Mouse (Mus musculus) MEL (cell line): ENCODE results near the gene Fgfr2. TPM values are rescaled to one million over a fixed set of nuclear protein-coding genes. Genes with fewer than 3 reads are reported as not detected.

Source experiments
- DNase-seq: peaks from one replicate; pipeline ENCODE4 v3.0.0; 2011; ENCODE audit warnings: low read depth, low spot score
- H3K27ac ChIP-seq: 2 replicates; pipeline ENCODE4 v1.5.1; 2012; ENCODE audit warnings: low read depth, mild to moderate bottlenecking, control low read depth, low read length, moderate library complexity; ENCODE audit not compliant: control insufficient read depth
- H3K27me3 ChIP-seq, 2 experiments: fragments of 150-350 bp in 1 of 2; sonication (generic) in 1 of 2; 2 replicates each; pipeline ENCODE4 v1.6.1; 2012; ENCODE audit warnings: low read length in 2 of 2, mild to moderate bottlenecking in 2 of 2, improper control_type of control experiment in 1 of 2, moderate library complexity in 1 of 2; ENCODE audit not compliant: insufficient read depth in 2 of 2, control insufficient read depth in 1 of 2
- H3K36me3 ChIP-seq, 2 experiments: 2 replicates each; pipeline ENCODE4 v1.6.1; 2012 to 2014; ENCODE audit warnings: low read length in 2 of 2, improper control_type of control experiment in 1 of 2, inconsistent platforms in 1 of 2, mild to moderate bottlenecking in 1 of 2; ENCODE audit not compliant: insufficient read depth in 2 of 2, control insufficient read depth in 1 of 2
- H3K4me1 ChIP-seq, 2 experiments: fragments of 150-350 bp in 1 of 2; sonication (generic) in 1 of 2; 2 replicates each; pipeline ENCODE4 v1.6.1; 2012; ENCODE audit warnings: low read length in 2 of 2, improper control_type of control experiment in 1 of 2, mild to moderate bottlenecking in 1 of 2; ENCODE audit not compliant: insufficient read depth in 2 of 2, control insufficient read depth in 1 of 2
- H3K4me3 ChIP-seq, 2 experiments: fragments of 150-350 bp in 1 of 2; sonication (generic) in 1 of 2; 2 replicates each; pipeline ENCODE4 v1.5.1; 2012; ENCODE audit warnings: low read depth in 2 of 2, low read length in 2 of 2, mild to moderate bottlenecking in 2 of 2, moderate library complexity in 2 of 2, control low read depth in 1 of 2, improper control_type of control experiment in 1 of 2; ENCODE audit not compliant: control insufficient read depth in 1 of 2, insufficient read depth in 1 of 2
- H3K79me2 ChIP-seq: 2 replicates; pipeline ENCODE4 v1.6.1; 2012; ENCODE audit warnings: mild to moderate bottlenecking, low read length, moderate library complexity; ENCODE audit not compliant: control insufficient read depth, poor library complexity, insufficient read depth
- H3K9ac ChIP-seq: 2 replicates; pipeline ENCODE4 v1.6.1; 2012; ENCODE audit warnings: low read depth, mild to moderate bottlenecking, control low read depth, low read length, moderate library complexity; ENCODE audit not compliant: control insufficient read depth, poor library complexity, severe bottlenecking
- H3K9me3 ChIP-seq: fragments of 150-350 bp; sonication (generic); replicated peaks from 2 replicates; pipeline ENCODE4 v1.6.1; 2012; ENCODE audit warnings: mild to moderate bottlenecking, low read length, improper control_type of control experiment, moderate library complexity; ENCODE audit not compliant: insufficient read depth
- CHD1 ChIP-seq: IDR thresholded peaks from 2 replicates; pipeline ENCODE4 v1.6.1; 2012; ENCODE audit warnings: low read depth, mild to moderate bottlenecking, inconsistent platforms, low read length, improper control_type of control experiment
- CHD2 ChIP-seq: IDR thresholded peaks from 2 replicates; pipeline ENCODE4 v1.6.1; 2011; ENCODE audit warnings: low read length, improper control_type of control experiment
- CTCF ChIP-seq, 3 experiments: IDR thresholded peaks in 2 of 3; conservative IDR thresholded peaks in 1 of 3; 2 replicates each; pipeline ENCODE4 v1.5.1; 2011 to 2012; ENCODE audit warnings: low read length in 3 of 3, low read depth in 2 of 3, mild to moderate bottlenecking in 2 of 3, improper control_type of control experiment in 1 of 3, inconsistent platforms in 1 of 3, mixed read lengths in 1 of 3, moderate library complexity in 1 of 3; ENCODE audit not compliant: control insufficient read depth in 1 of 3, insufficient read depth in 1 of 3, poor library complexity in 1 of 3, severe bottlenecking in 1 of 3
- E2F4 ChIP-seq: IDR thresholded peaks from 2 replicates; pipeline ENCODE4 v1.6.1; 2011; ENCODE audit warnings: low read depth, low read length, improper control_type of control experiment, borderline replicate concordance
- EP300 ChIP-seq, 2 experiments: IDR thresholded peaks; 2 replicates each; pipeline ENCODE4 v1.6.1; 2011; ENCODE audit warnings: improper control_type of control experiment in 2 of 2, low read length in 2 of 2, low read depth in 1 of 2, mild to moderate bottlenecking in 1 of 2
- ETS1 ChIP-seq: IDR thresholded peaks from 2 replicates; pipeline ENCODE4 v1.6.1; 2012; ENCODE audit warnings: low read depth, mild to moderate bottlenecking, inconsistent platforms, low read length, improper control_type of control experiment, moderate library complexity
- HCFC1 ChIP-seq: IDR thresholded peaks from 2 replicates; pipeline ENCODE4 v1.6.1; 2012; ENCODE audit warnings: low read depth, mild to moderate bottlenecking, inconsistent platforms, low read length, improper control_type of control experiment, moderate library complexity
- MAX ChIP-seq: IDR thresholded peaks from 2 replicates; pipeline ENCODE4 v1.6.1; 2011; ENCODE audit warnings: low read length, improper control_type of control experiment
- MAZ ChIP-seq: IDR thresholded peaks from 2 replicates; pipeline ENCODE4 v1.6.1; 2012; ENCODE audit warnings: low read depth, mild to moderate bottlenecking, inconsistent platforms, low read length, improper control_type of control experiment
- MEF2A ChIP-seq: IDR thresholded peaks from 2 replicates; pipeline ENCODE4 v1.6.1; 2014; ENCODE audit warnings: low read depth, mild to moderate bottlenecking, inconsistent platforms, low read length, improper control_type of control experiment; ENCODE audit not compliant: poor library complexity, insufficient replicate concordance, severe bottlenecking; ENCODE audit errors: extremely low read depth
- MYB ChIP-seq: IDR thresholded peaks from 2 replicates; pipeline ENCODE4 v1.6.1; 2011; ENCODE audit warnings: mild to moderate bottlenecking, low read depth, low read length, improper control_type of control experiment
- NELFE ChIP-seq: IDR thresholded peaks from 2 replicates; pipeline ENCODE4 v1.6.1; 2011; ENCODE audit warnings: low read depth, low read length, improper control_type of control experiment
- NRF1 ChIP-seq: IDR thresholded peaks from 2 replicates; pipeline ENCODE4 v1.6.1; 2014; ENCODE audit warnings: low read depth, mild to moderate bottlenecking, inconsistent platforms, low read length, improper control_type of control experiment, moderate library complexity; ENCODE audit not compliant: poor library complexity, insufficient read depth, severe bottlenecking
- RAD21 ChIP-seq: IDR thresholded peaks from 2 replicates; pipeline ENCODE4 v1.6.1; 2011; ENCODE audit warnings: mild to moderate bottlenecking, low read depth, low read length, improper control_type of control experiment
- RCOR1 ChIP-seq: IDR thresholded peaks from 2 replicates; pipeline ENCODE4 v1.6.1; 2012; ENCODE audit warnings: low read depth, mild to moderate bottlenecking, inconsistent platforms, low read length, improper control_type of control experiment
- TAL1 ChIP-seq: IDR thresholded peaks from 2 replicates; pipeline ENCODE4 v1.6.1; 2012; ENCODE audit warnings: mild to moderate bottlenecking, inconsistent platforms, low read length, moderate library complexity, mixed read lengths
- TCF12 ChIP-seq: IDR thresholded peaks from 2 replicates; pipeline ENCODE4 v1.6.1; 2014; ENCODE audit warnings: low read depth, mild to moderate bottlenecking, inconsistent platforms, low read length, improper control_type of control experiment, moderate library complexity
- UBTF ChIP-seq: IDR thresholded peaks from 2 replicates; pipeline ENCODE4 v1.6.1; 2012; ENCODE audit warnings: low read depth, mild to moderate bottlenecking, inconsistent platforms, low read length, improper control_type of control experiment, moderate library complexity, borderline replicate concordance; ENCODE audit not compliant: insufficient read depth
- USF2 ChIP-seq, 2 experiments: IDR thresholded peaks; 2 replicates each; pipeline ENCODE4 v1.6.1; 2011 to 2012; ENCODE audit warnings: improper control_type of control experiment in 2 of 2, low read length in 2 of 2, borderline replicate concordance in 1 of 2, inconsistent platforms in 1 of 2, low read depth in 1 of 2, mild to moderate bottlenecking in 1 of 2; ENCODE audit not compliant: insufficient read depth in 1 of 2
- ZC3H11A ChIP-seq: IDR thresholded peaks from 2 replicates; pipeline ENCODE4 v1.6.1; 2012; ENCODE audit warnings: low read depth, mild to moderate bottlenecking, inconsistent platforms, low read length, improper control_type of control experiment
- ZMIZ1 ChIP-seq: IDR thresholded peaks from 2 replicates; pipeline ENCODE4 v1.6.1; 2012; ENCODE audit warnings: low read depth, mild to moderate bottlenecking, inconsistent platforms, low read length, improper control_type of control experiment, moderate library complexity
- polyA plus RNA-seq, 2 experiments: library from polyadenylated mRNA; stranded (reverse) in 1 of 2; unstranded in 1 of 2; fragments of >175 nt in 1 of 2; fragments of >200 nt in 1 of 2; gene quantifications; 2 replicates each; pipeline versions ENCODE4 v1.2.1 to v1.2.4; 2012; ENCODE audit warnings: low replicate concordance in 2 of 2, low read depth in 1 of 2; ENCODE audit not compliant: insufficient read length in 2 of 2, insufficient read depth in 1 of 2, missing spikeins in 1 of 2
- total RNA-seq: library from RNA; depleted of rRNA; stranded (reverse); fragments of 300-350 nt; gene quantifications from 2 replicates; pipeline ENCODE4 v1.2.3, GENCODE M21; 2012

The Fgfr2 gene
- total and polyA plus RNA-seq, 3 experiments = not detected

GRCm38 (mm10) chr7:132282576-132282975 lies 840.6 kb downstream of the Fgfr2 start:
- peaks cover 4 to 22% of the 10 kb centered on the region in 2 experiments for H3K4me1 ChIP-seq
- no peak for DNase-seq
- no peak overlapping the region for H3K4me3 ChIP-seq
- H3K79me2 ChIP-seq = peaks cover 8% of the 10 kb centered on the region
- H3K27me3 ChIP-seq = no peaks in the 10 kb centered on the region
- H3K9me3 ChIP-seq = no peaks in the 10 kb centered on the region
- no peak overlapping the region for H3K27ac ChIP-seq
- H3K9ac ChIP-seq = no peak overlapping the region
- peaks cover 4 to 20% of the 10 kb centered on the region in 2 experiments for H3K36me3 ChIP-seq
- TF ChIP-seq ETS1 (no peak), E2F4 (no peak), TAL1 (no peak), MYB (no peak), EP300 (IDR thresholded peaks at IDR 0.05; ENCODE audit: low read depth in 1 of 2, low read length in 2 of 2) (no peak), CHD2 (no peak), TCF12 (no peak), USF2 (IDR thresholded peaks at IDR 0.05; ENCODE audit: borderline replicate concordance in 1 of 2, insufficient read depth in 1 of 2, low read depth in 1 of 2, low read length in 2 of 2) (no peak), RCOR1 (no peak), MAZ (no peak), CHD1 (no peak), CTCF (IDR thresholded peaks at IDR 0.05 in 2 of 3, conservative IDR thresholded peaks at IDR 0.05 in 1 of 3; ENCODE audit: control insufficient read depth in 1 of 3, insufficient read depth in 1 of 3, low read depth in 2 of 3, low read length in 3 of 3, poor library complexity in 1 of 3, severe bottlenecking in 1 of 3) (no peak), ZMIZ1 (no peak), NELFE (no peak)

- TF ChIP-seq MAX (no peak), ZC3H11A (no peak), HCFC1 (no peak), NRF1 (no peak), RCOR1 (no peak), UBTF (no peak), ETS1 (no peak), TAL1 (no peak), TCF12 (no peak), RAD21 (no peak), MEF2A (no peak)
- H3K27me3 ChIP-seq = no peaks in the 10 kb centered on the region
- H3K4me3 ChIP-seq = no peak overlapping the region
- no peak overlapping the region for H3K27ac ChIP-seq
- H3K79me2 ChIP-seq = peaks cover 10% of the 10 kb centered on the region
- H3K9ac ChIP-seq = no peak overlapping the region
- no peaks in the 10 kb centered on the region for H3K9me3 ChIP-seq
- no peak for DNase-seq
- peaks cover 6 to 22% of the 10 kb centered on the region in 2 experiments for H3K4me1 ChIP-seq
- peaks cover 4 to 20% of the 10 kb centered on the region in 2 experiments for H3K36me3 ChIP-seq
Observed at GRCm38 (mm10) chr7:132282161-132282560, 841.0 kb downstream of the Fgfr2 start.
